Comparison of ENCODE assay signal across 7 mouse cellular contexts in the genomic region with DNA sequence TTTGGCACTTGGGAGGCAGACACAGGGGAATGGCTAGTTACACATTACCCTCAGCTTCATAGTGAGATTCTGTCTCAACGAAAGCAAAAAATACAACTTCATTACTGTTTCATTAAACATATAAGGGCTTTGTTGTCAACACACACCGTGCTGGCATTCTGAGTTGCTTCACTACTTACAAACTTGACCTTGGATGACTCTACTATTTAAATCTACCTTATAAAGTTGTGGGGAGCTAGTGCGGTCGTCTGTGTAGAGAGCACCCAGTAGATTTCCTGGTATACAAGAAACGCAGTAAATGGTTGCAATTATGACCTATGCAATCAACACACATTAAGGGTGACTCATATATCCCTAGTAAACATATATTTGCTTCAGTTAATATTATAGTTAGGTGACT. TPM values are rescaled to one million over a fixed set of nuclear protein-coding genes. Genes with fewer than 3 reads are reported as not detected.
DNase-seq lines count a peak whose midpoint lies in the region; ATAC-seq and TF ChIP-seq lines count a peak whose summit lies in the region.

No protein-coding gene starts in this region.

- no peak for TF ChIP-seq CTCF in lung, postnatal 0 days (IDR thresholded peaks at IDR 0.05)
- TF ChIP-seq CTCF in embryonic fibroblast, embryonic 13.5 days (IDR thresholded peaks at IDR 0.05; ENCODE audit: borderline replicate concordance, insufficient read depth, low read length), result no peak

- no peaks in the 10 kb centered on the region for H3K27me3 ChIP-seq in lung, postnatal 0 days (replicated peaks; ENCODE audit: insufficient read depth, low read length)
- H3K27me3 ChIP-seq in intestine, embryonic 15.5 days (replicated peaks), result no peaks in the 10 kb centered on the region
- no peaks in the 10 kb centered on the region for H3K27me3 ChIP-seq in neural tube, embryonic 15.5 days (replicated peaks)

- DNase-seq in lung, postnatal 0 days (ENCODE audit: low spot score), result no peak
- no peak for DNase-seq in lung, postnatal 4 days
- DNase-seq in spleen, postnatal 10 days (ENCODE audit: low spot score in 2 of 2), result no peak
- no peak for DNase-seq in cerebellum, adult 11 months

- WGBS in lung, postnatal 0 days, result 27% methylated on average over 5 of the region's 5 CpGs
- WGBS in intestine, embryonic 15.5 days, result 23% methylated on average over 5 of the region's 5 CpGs
- 24% methylated on average over 5 of the region's 5 CpGs for WGBS in neural tube, embryonic 15.5 days

- H3K36me3 ChIP-seq in lung, postnatal 0 days (ENCODE audit: insufficient read depth, low read length), result no peaks in the 10 kb centered on the region
- no peaks in the 10 kb centered on the region for H3K36me3 ChIP-seq in intestine, embryonic 15.5 days
- no peaks in the 10 kb centered on the region for H3K36me3 ChIP-seq in neural tube, embryonic 15.5 days

- peaks cover 8% of the 10 kb centered on the region for H3K4me1 ChIP-seq in lung, postnatal 0 days (ENCODE audit: insufficient read depth, low read depth, low read length)
- peaks cover 6% of the 10 kb centered on the region; the same call in 1 of the 2 replicates for H3K4me1 ChIP-seq in embryonic fibroblast, embryonic 13.5 days (ENCODE audit: control insufficient read depth, insufficient read depth, low read length)
- H3K4me1 ChIP-seq in intestine, embryonic 15.5 days (replicated peaks), result 0 out of 2 replicates have a peak, but pooled peaks cover 7% of the 10 kb centered on the region
- H3K4me1 ChIP-seq in neural tube, embryonic 15.5 days, result peaks cover 21% of the 10 kb centered on the region

- 0 out of 2 replicates have a peak, but pooled peaks have one; percentile 7 for TF ChIP-seq POLR2A in embryonic fibroblast, embryonic 13.5 days (IDR thresholded peaks at IDR 0.05; ENCODE audit: low read depth, low read length)

- no peak for ATAC-seq in lung, postnatal 0 days
- ATAC-seq in intestine, embryonic 15.5 days, result peak; percentile 7; the same call in 1 of the 2 replicates
- peak; percentile 7; the same call in 1 of the 2 replicates for ATAC-seq in neural tube, embryonic 15.5 days (ENCODE audit: low FRiP score)

- no peak for TF ChIP-seq EP300 in lung, postnatal 0 days (IDR thresholded peaks at IDR 0.05)

- H3K4me2 ChIP-seq in lung, postnatal 0 days (replicated peaks; ENCODE audit: low read depth, low read length), result peak overlapping the region; percentile 85
- H3K4me2 ChIP-seq in intestine, embryonic 15.5 days (replicated peaks), result peak overlapping the region; percentile 56
- peak overlapping the region; percentile 61 for H3K4me2 ChIP-seq in neural tube, embryonic 15.5 days

- H3K27ac ChIP-seq in lung, postnatal 0 days (ENCODE audit: low read length), result peak overlapping the region; percentile 98
- H3K27ac ChIP-seq in embryonic fibroblast, embryonic 13.5 days (ENCODE audit: insufficient read depth, low read length), result no peak overlapping the region
- H3K27ac ChIP-seq in intestine, embryonic 15.5 days, result peak overlapping the region; percentile 40; the same call in 1 of the 2 replicates
- peak overlapping the region; percentile 91 for H3K27ac ChIP-seq in neural tube, embryonic 15.5 days (replicated peaks)

- no peak overlapping the region; the same call in 1 of the 2 replicates for H3K9ac ChIP-seq in lung, postnatal 0 days (replicated peaks; ENCODE audit: low read depth)
- no peak overlapping the region for H3K9ac ChIP-seq in intestine, embryonic 15.5 days
- H3K9ac ChIP-seq in neural tube, embryonic 15.5 days (replicated peaks), result peak overlapping the region; percentile 54

- peak overlapping the region; percentile 97 for H3K4me3 ChIP-seq in lung, postnatal 0 days (ENCODE audit: low read depth, low read length)
- H3K4me3 ChIP-seq in embryonic fibroblast, embryonic 13.5 days (ENCODE audit: insufficient read depth, low read length), result peak overlapping the region; percentile 22
- peak overlapping the region; percentile 99 for H3K4me3 ChIP-seq in intestine, embryonic 15.5 days (replicated peaks)
- H3K4me3 ChIP-seq in neural tube, embryonic 15.5 days (replicated peaks), result peak overlapping the region; percentile 74

- H3K9me3 ChIP-seq in lung, postnatal 0 days (ENCODE audit: low read length), result no peaks in the 10 kb centered on the region
- no peaks in the 10 kb centered on the region for H3K9me3 ChIP-seq in intestine, embryonic 15.5 days
- no peaks in the 10 kb centered on the region for H3K9me3 ChIP-seq in neural tube, embryonic 15.5 days (replicated peaks)

RNA-seq across cellular contexts. Expression of gene Nup153, which starts 0.7 kb away (rescaled TPM):
- polyA plus RNA-seq in lung, postnatal 0 days (2015; fragmentation: Nextera tagmentation; extraction: Ambion mirVana), result 14.0 and 16.9 TPM in 2 replicates
- polyA plus RNA-seq in embryonic fibroblast, embryonic 13.5 days (2011; ENCODE audit: insufficient read length, low read depth, missing spikeins), result 99.4 and 120 TPM in 2 replicates
- 20.3 and 21.4 TPM in 2 replicates for polyA plus RNA-seq in intestine, embryonic 15.5 days (2015; fragmentation: Nextera tagmentation; extraction: Ambion mirVana)
- 15.8 and 17.4 TPM in 2 replicates for polyA plus RNA-seq in neural tube, embryonic 15.5 days (2015; fragmentation: Nextera tagmentation; extraction: Ambion mirVana)

RNA-seq across cellular contexts. Expression of gene Fam8a1, which starts 59.1 kb away (rescaled TPM):
- 12.7 and 13.0 TPM in 2 replicates for polyA plus RNA-seq in lung, postnatal 0 days (2015; fragmentation: Nextera tagmentation; extraction: Ambion mirVana)
- 92.8 and 94.2 TPM in 2 replicates for polyA plus RNA-seq in embryonic fibroblast, embryonic 13.5 days (2011; ENCODE audit: insufficient read length, low read depth, missing spikeins)
- polyA plus RNA-seq in intestine, embryonic 15.5 days (2015; fragmentation: Nextera tagmentation; extraction: Ambion mirVana), result 9.4 and 9.9 TPM in 2 replicates
- 12.9 and 14.8 TPM in 2 replicates for polyA plus RNA-seq in neural tube, embryonic 15.5 days (2015; fragmentation: Nextera tagmentation; extraction: Ambion mirVana)

Comparison
In these comparisons a context has a peak if more than half of its experiments do, and no peak if none do; other contexts are left out.
1. H3K4me3 ChIP-seq: peak in every context shown above with its lines; median percentile 99 in intestine, embryonic 15.5 days; 97 in lung, postnatal 0 days; 74 in neural tube, embryonic 15.5 days; 22 in embryonic fibroblast, embryonic 13.5 days.